Mouse (Mus musculus) small intestine, adult 2 months (tissue): ENCODE data around the gene Tmem211. TPM values are rescaled to one million over a fixed set of nuclear protein-coding genes. Genes with fewer than 3 reads are reported as not detected.

Source experiments
- H3K27ac ChIP-seq: fragments of 200-500 bp; 2 replicates; pipeline ENCODE4 v1.5.1; 2012; ENCODE audit warnings: low read depth, low read length, control low read depth, inconsistent platforms; ENCODE audit not compliant: insufficient read depth
- H3K27me3 ChIP-seq: fragments of 200-500 bp; 2 replicates; pipeline ENCODE4 v1.6.1; 2012; ENCODE audit warnings: mild to moderate bottlenecking, moderate library complexity, low read length, inconsistent platforms; ENCODE audit not compliant: control insufficient read depth, insufficient read depth
- H3K36me3 ChIP-seq: fragments of 200-500 bp; 2 replicates; pipeline ENCODE4 v1.6.1; 2012; ENCODE audit warnings: mild to moderate bottlenecking, low read length, control low read depth, inconsistent platforms; ENCODE audit not compliant: control insufficient read depth, insufficient read depth
- H3K4me1 ChIP-seq: fragments of 200-500 bp; 2 replicates; pipeline ENCODE4 v1.6.1; 2012; ENCODE audit warnings: low read length, inconsistent platforms, mixed read lengths; ENCODE audit not compliant: control insufficient read depth, insufficient read depth, insufficient read length
- H3K4me3 ChIP-seq: fragments of 200-500 bp; 2 replicates; pipeline ENCODE4 v1.5.1; 2012; ENCODE audit warnings: low read depth, mild to moderate bottlenecking, control low read depth, inconsistent platforms, low read length, moderate library complexity
- CTCF ChIP-seq: fragments of 200-500 bp; IDR thresholded peaks from 2 replicates; pipeline ENCODE4 v1.5.1; 2012; ENCODE audit warnings: low read depth, mild to moderate bottlenecking, control low read depth, inconsistent platforms, low read length, moderate library complexity, mixed read lengths; ENCODE audit not compliant: insufficient replicate concordance, insufficient read length; ENCODE audit errors: extremely low read depth
- POLR2A ChIP-seq: fragments of 200-500 bp; IDR thresholded peaks from 2 replicates; pipeline ENCODE4 v1.6.1; 2012; ENCODE audit warnings: low read depth, mild to moderate bottlenecking, control low read depth, inconsistent platforms, low read length, moderate library complexity
- WGBS: fragments of 180-500 bp; shearing (Covaris S2); methylation state at CpG from one replicate; pipeline ENCODE4 v1.1.7; 2018; 5-methylcytosine and 5-hydroxymethylcytosine counted together
- polyA plus RNA-seq: library from polyadenylated mRNA; depleted of rRNA; stranded (reverse); fragments of >200 nt; gene quantifications from 2 replicates; pipeline ENCODE4 v1.2.3, GENCODE M21; 2012; rRNA removed

The Tmem211 gene
- polyA plus RNA-seq, 1 experiment = not detected

DNA sequence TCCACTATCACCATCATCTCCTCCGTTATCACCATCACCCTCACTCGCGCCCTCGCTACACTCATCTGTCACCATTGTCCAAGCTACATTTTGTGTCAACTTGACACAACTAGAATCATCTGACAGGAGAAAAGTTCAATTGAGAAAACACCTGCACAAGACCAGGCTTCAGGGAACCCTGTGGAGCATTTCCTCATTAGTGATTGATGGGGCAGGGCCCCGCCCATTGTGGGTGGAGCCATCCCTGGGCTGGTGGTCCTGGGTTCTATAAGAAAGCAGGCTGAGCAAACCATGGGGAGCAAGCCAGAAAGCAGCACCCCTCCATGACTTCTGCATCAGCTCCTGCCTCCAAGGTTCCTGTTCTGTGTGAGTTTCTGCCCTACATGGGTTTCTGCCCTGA lies 61.1 kb downstream of the Tmem211 start:
- no peak for TF ChIP-seq CTCF
- no peak for TF ChIP-seq POLR2A
- no peak overlapping the region for H3K4me3 ChIP-seq
- peaks cover 3% of the 10 kb centered on the region; the same call in 1 of the 2 replicates for H3K4me1 ChIP-seq
- H3K27ac ChIP-seq = no peak overlapping the region
- 54% methylated on average over 5 of the region's 5 CpGs for WGBS
- H3K36me3 ChIP-seq = no peaks in the 10 kb centered on the region
- peaks cover 9% of the 10 kb centered on the region; the same call in 1 of the 2 replicates for H3K27me3 ChIP-seq

DNA sequence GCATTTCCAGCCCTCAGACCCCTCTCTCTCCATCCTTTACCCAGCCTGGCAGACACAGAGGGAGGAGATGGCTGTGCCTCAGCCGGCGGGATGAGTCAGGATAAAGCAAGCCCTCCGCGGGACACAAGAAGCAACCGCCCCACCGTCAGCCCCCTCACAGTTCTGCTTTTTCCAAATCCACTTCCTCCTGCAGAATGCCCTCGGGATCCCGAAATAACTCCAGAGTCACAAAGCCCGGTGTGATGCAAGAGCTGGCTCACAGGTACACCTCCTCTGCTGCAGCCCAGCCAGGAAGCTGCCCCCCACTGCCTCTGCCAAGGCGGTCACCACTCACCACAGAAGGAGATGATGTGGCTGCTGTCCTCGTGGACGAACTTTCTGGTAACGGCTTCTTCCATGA lies 61.8 kb downstream of the Tmem211 start:
- 38% methylated on average over 13 of the region's 13 CpGs for WGBS
- Histone ChIP-seq H3K36me3 (no peaks in the 10 kb centered on the region), H3K27me3 (peaks cover 9% of the 10 kb centered on the region; the same call in 1 of the 2 replicates), H3K27ac (no peak overlapping the region), H3K4me3 (no peak overlapping the region), H3K4me1 (peaks cover 3% of the 10 kb centered on the region; the same call in 1 of the 2 replicates)
- TF ChIP-seq POLR2A (no peak), CTCF (no peak)

Other genes starting within 250 kb of the Tmem211 start
- 3.6 and 4.4 TPM in 2 replicates for gene Grk3, start 211.1 kb upstream of the Tmem211 start, polyA plus RNA-seq
- gene Crybb2, start 156.8 kb upstream of the Tmem211 start, polyA plus RNA-seq = 0.18 TPM in 1 of 2 replicates, not detected in the other
- 2.7 and 21.0 TPM in 2 replicates for gene Crybb3, start 145.3 kb upstream of the Tmem211 start, polyA plus RNA-seq
- 24.2 and 70.8 TPM in 2 replicates for gene 2900026A02Rik, start 5.7 kb upstream of the Tmem211 start, polyA plus RNA-seq
- gene Sgsm1, start 83.9 kb downstream of the Tmem211 start, polyA plus RNA-seq = 3.1 and 4.8 TPM in 2 replicates
- not detected in 2 replicates for gene Aym1, start 130.4 kb downstream of the Tmem211 start, polyA plus RNA-seq